Mouse (Mus musculus): ENCODE measurements around the gene Grin2a.

DNA sequence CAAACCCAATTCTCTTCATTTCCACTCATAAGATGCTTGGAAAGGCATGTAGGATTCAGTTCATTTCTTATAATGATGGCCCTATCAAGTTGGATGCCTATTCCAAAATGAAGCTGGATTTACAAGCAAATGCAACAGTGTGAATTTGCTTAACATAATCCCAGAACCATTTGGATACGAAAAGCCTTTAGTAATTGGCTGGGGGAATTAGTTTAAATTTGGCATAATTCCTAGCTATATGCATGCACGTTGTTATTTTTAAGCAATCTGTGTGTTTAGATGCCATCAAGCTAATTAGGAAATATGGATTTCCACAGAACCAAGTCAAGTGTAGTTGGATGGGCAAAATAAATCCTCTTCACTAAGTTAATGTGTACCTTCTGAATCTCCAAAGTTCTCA, 411.4 kb downstream of the Grin2a start:
- no peak for TF ChIP-seq CTCF (IDR thresholded peaks at IDR 0.05; ENCODE audit: extremely low read depth, insufficient read length, insufficient replicate concordance, low read depth, low read length)
- no peak for TF ChIP-seq POLR2A (IDR thresholded peaks at IDR 0.05; ENCODE audit: low read depth, low read length)

Measured in small intestine, adult 2 months (tissue).